Mouse (Mus musculus) ovary, postnatal 14 days (tissue): Measurements from ENCODE around the gene Pde11a.

Experiments
- DNase-seq: peaks from one replicate; pipeline ENCODE4 v3.0.0; 2022; ENCODE audit warnings: low spot score

The Pde11a gene

GRCm38 (mm10) chr2:75950685-75951084 is 387.9 kb downstream of the Pde11a start:
- no peak for DNase-seq
